Mouse (Mus musculus) cerebellum, adult 2 months (tissue): ENCODE data around the gene Pld5.

Source experiments
- CTCF ChIP-seq: fragments of 200-500 bp; IDR thresholded peaks from 2 replicates; pipeline ENCODE4 v1.5.1; 2011; ENCODE audit warnings: low read depth, mild to moderate bottlenecking, control low read depth, low read length, moderate library complexity, borderline replicate concordance; ENCODE audit not compliant: insufficient read depth
- POLR2A ChIP-seq: fragments of 200-500 bp; IDR thresholded peaks from 2 replicates; pipeline ENCODE4 v1.6.1; 2011; ENCODE audit warnings: low read length, control low read depth, borderline replicate concordance; ENCODE audit not compliant: insufficient read depth

DNA sequence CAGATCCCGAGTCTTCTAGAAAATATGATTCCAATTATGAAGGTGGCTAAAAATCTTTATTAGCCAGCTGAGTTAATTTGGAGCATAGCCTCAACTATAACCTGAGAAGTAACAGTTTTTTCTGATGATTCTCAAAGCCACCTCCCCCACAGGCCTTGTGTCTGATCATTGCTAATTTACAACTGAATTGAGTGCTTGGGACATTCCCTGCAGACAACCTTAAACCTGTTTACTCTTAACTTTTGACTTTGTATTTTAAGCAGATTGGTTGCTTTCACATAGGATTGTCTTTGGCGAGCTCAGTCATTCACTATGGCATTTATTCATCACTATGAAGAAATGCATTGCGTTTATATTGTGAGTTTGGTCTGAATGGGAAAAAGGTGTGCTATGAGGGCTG lies 246.7 kb downstream of the Pld5 start:
- TF ChIP-seq CTCF (no peak), POLR2A (no peak)
